Mouse (Mus musculus) small intestine, adult 2 months (tissue): ENCODE measurements around the gene Paqr6.

Experiments used
- CTCF ChIP-seq: fragments of 200-500 bp; IDR thresholded peaks from 2 replicates; pipeline ENCODE4 v1.5.1; 2012; ENCODE audit warnings: low read depth, mild to moderate bottlenecking, control low read depth, inconsistent platforms, low read length, moderate library complexity, mixed read lengths; ENCODE audit not compliant: insufficient replicate concordance, insufficient read length; ENCODE audit errors: extremely low read depth
- POLR2A ChIP-seq: fragments of 200-500 bp; IDR thresholded peaks from 2 replicates; pipeline ENCODE4 v1.6.1; 2012; ENCODE audit warnings: low read depth, mild to moderate bottlenecking, control low read depth, inconsistent platforms, low read length, moderate library complexity

DNA sequence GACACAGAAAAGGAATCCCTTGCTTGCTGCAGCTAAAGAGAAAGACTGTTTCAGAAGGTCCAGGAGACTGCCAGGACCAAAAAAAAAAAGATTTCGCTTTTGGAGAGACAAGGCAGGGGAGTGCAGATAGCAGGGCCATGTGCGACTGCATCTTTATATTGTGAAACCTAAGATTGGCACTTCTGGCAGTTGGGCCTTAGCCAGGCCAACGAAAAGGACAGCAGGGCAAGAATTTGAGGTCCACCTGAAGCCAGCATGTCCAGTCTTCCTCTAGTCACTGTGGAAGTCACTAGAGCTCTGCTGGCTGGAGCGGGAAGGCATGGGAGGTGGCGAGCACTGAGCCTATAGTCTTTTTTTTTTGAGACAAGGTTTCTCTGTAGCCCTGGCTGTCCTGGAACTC is 44.6 kb downstream of the Paqr6 start:
- TF ChIP-seq POLR2A = no peak
- no peak for TF ChIP-seq CTCF
